Mouse (Mus musculus): ENCODE results near the gene Stfa2.
"Not testable (repeated sequence)": the region's sequence is repeated elsewhere in the genome, so short reads cannot be mapped to it uniquely, and the experiment has no call there.

Gene Stfa2

DNA sequence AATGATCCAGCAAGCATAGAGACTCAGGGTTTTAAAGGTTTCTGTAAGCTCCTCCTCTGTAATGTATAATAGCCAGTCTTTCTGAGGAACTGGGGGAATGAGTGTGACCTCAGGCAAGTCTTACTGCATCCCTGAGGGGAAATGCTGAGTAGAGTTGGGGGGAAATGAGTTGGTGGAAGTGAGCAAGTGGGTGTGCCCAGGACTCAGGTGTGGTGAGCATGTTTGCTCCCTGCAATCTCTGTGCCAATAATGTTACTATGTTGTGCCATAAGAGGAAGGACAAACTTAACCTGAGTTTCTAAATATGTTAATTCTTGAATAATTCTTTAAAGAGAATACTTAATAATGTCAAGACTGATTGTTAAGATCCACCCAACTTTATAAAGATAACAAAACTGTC lies at the start of gene Stfa2:
Gene Stfa2, minus strand, starts transcription at position 101 of the 400 bp plus-strand sequence.
- DNase-seq: no peak

- no peak for DNase-seq
Observed at GRCm38 (mm10) chr16:36455342-36455802, 47.1 kb upstream of the Stfa2 start, which contains the start of gene Stfa3. Stfa3 (minus strand) TSS chr16:36455392.

GRCm38 (mm10) chr16:36420979-36421378 lies 12.7 kb upstream of the Stfa2 start:
- not testable (repeated sequence) for DNase-seq

GRCm38 (mm10) chr16:36389060-36389459 lies 19.2 kb downstream of the Stfa2 start:
- DNase-seq: no peak

DNA sequence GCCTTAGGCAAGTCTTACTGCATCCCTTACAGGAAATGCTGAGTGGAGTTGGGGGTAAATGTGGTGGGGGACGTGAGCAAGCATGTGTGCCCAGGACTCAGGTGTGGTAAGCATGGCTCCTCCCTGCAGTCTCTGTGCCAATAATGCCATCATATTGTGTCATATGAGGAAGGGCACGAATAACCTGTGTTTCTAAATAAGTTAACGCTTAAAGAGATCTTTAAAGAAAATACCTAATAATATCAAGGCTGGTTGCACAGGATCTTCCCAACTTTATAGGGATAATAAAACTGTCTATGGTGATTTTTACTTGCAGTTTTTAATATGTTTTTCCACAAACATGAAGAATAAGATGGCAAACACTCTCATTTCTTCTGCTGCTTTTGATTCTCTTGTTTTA lies 40.6 kb downstream of the Stfa2 start, which contains the start of gene BC100530:
Gene BC100530, minus strand, starts transcription at position 101 of the 400 bp plus-strand sequence.
- DNase-seq: not testable (repeated sequence)
